Mouse (Mus musculus): ENCODE data around the gene Mab21l2. TPM values are rescaled to one million over a fixed set of nuclear protein-coding genes. Genes with fewer than 3 reads are reported as not detected.

Gene Mab21l2
- polyA plus RNA-seq (2014; fragmentation: Nextera tagmentation; extraction: Ambion mirVana) = 244 and 265 TPM in 2 replicates

DNA sequence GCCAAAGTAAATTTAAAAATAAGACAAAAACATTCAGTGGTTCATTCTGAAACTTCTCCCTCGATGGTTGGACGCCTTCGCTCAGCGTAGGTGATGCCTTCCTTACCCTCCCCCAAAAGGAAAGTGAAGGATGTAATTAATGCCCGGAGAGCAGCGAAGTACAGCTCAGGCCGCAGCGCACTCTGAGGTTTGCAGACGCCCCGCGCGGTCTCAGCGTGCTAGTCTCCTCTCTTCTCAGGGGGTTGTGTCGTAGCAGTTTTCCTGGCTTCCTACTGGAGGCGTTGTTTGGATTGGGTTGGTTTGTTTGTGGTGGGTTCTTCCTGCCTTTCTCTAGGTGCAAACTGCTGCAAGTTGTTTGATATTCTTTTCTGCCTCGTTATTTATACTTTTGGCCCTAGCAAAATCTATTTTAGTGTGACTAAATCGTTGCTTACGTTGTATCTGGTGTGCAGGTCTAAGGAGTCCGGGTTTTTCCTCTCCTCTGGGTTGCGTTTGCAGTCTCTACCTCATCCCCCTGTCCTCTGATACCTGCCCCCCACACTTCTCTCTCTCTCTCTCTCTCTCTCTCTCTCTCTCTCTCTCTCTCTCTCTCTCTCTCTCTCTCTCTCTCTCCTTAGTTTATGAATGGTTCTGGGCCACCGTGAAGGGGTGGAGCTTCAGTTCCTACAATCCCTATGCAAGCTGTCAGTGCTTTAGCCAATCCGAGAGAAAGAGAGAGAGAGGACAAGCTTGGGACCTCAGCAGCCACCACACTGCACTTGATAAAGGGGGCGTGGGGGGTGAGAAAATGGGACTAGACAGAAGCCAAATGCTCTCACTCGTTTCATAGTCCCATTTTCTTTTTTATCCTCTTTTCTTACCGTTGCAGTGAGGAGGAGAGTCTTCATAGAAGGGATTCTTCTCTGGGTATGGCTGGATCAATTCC lies at the start of gene Mab21l2:
TSS of gene Mab21l2 (minus strand) at position 539 of the 925 bp plus-strand sequence.
- peaks cover 15% of the 10 kb centered on the region for H3K27me3 ChIP-seq (ENCODE audit: control insufficient read depth, insufficient read depth, low read length)
- DNase-seq (ENCODE audit: low spot score) (peak; percentile 79), ATAC-seq (ENCODE audit: low FRiP score) (peak; percentile 90)
- WGBS = 1% methylated on average over 25 of the region's 25 CpGs
- H3K36me3 ChIP-seq (replicated peaks; ENCODE audit: control insufficient read depth, insufficient read depth) = no peaks in the 10 kb centered on the region
- H3K9me3 ChIP-seq (ENCODE audit: control insufficient read depth, low read length) = no peaks in the 10 kb centered on the region
- peak within 1 kb of the TSS; percentile 73 for H3K4me3 ChIP-seq (replicated peaks; ENCODE audit: low read length)
- peak within 1 kb of the TSS; percentile 99 for H3K27ac ChIP-seq
- H3K4me2 ChIP-seq (replicated peaks) = peak within 1 kb of the TSS; percentile 72
- peaks cover 24% of the 10 kb centered on the region; the same call in 1 of the 2 replicates for H3K4me1 ChIP-seq (replicated peaks; ENCODE audit: control insufficient read depth, insufficient read depth, low read length)
- H3K9ac ChIP-seq = peak within 1 kb of the TSS; percentile 91

- Histone ChIP-seq H3K4me1 (replicated peaks; ENCODE audit: control insufficient read depth, insufficient read depth, low read length) (no peaks in the 10 kb centered on the region), H3K9me3 (ENCODE audit: control insufficient read depth, low read length) (no peaks in the 10 kb centered on the region), H3K4me2 (replicated peaks) (no peak overlapping the region), H3K27ac (no peak overlapping the region), H3K4me3 (replicated peaks; ENCODE audit: low read length) (no peak overlapping the region), H3K27me3 (ENCODE audit: control insufficient read depth, insufficient read depth, low read length) (no peaks in the 10 kb centered on the region), H3K9ac (no peak overlapping the region), H3K36me3 (replicated peaks; ENCODE audit: control insufficient read depth, insufficient read depth) (no peaks in the 10 kb centered on the region)
- ATAC-seq (ENCODE audit: low FRiP score) = no peak
- no peak for DNase-seq (ENCODE audit: low spot score)
Observed at GRCm38 (mm10) chr3:86575312-86575711, 26.9 kb upstream of the Mab21l2 start.

- H3K9me3 ChIP-seq (ENCODE audit: control insufficient read depth, low read length) = no peaks in the 10 kb centered on the region
- no peak overlapping the region for H3K9ac ChIP-seq
- H3K36me3 ChIP-seq (replicated peaks; ENCODE audit: control insufficient read depth, insufficient read depth) = no peaks in the 10 kb centered on the region
- no peak overlapping the region for H3K4me3 ChIP-seq (replicated peaks; ENCODE audit: low read length)
- WGBS = 40% methylated on average over 3 of the region's 3 CpGs
- no peaks in the 10 kb centered on the region for H3K27me3 ChIP-seq (ENCODE audit: control insufficient read depth, insufficient read depth, low read length)
- DNase-seq (ENCODE audit: low spot score) (no peak), ATAC-seq (ENCODE audit: low FRiP score) (no peak)
- no peak overlapping the region for H3K4me2 ChIP-seq (replicated peaks)
- H3K4me1 ChIP-seq (replicated peaks; ENCODE audit: control insufficient read depth, insufficient read depth, low read length) = no peaks in the 10 kb centered on the region
- no peak overlapping the region for H3K27ac ChIP-seq
Observed at GRCm38 (mm10) chr3:86572519-86573244, 24.3 kb upstream of the Mab21l2 start.

- no peak overlapping the region for H3K9ac ChIP-seq
- H3K4me1 ChIP-seq (replicated peaks; ENCODE audit: control insufficient read depth, insufficient read depth, low read length) = no peaks in the 10 kb centered on the region
- no peak overlapping the region for H3K4me2 ChIP-seq (replicated peaks)
- WGBS = 40% methylated on average over 4 of the region's 4 CpGs
- no peak for DNase-seq (ENCODE audit: low spot score)
- H3K27me3 ChIP-seq (ENCODE audit: control insufficient read depth, insufficient read depth, low read length) = no peaks in the 10 kb centered on the region
- no peaks in the 10 kb centered on the region for H3K9me3 ChIP-seq (ENCODE audit: control insufficient read depth, low read length)
- H3K4me3 ChIP-seq (replicated peaks; ENCODE audit: low read length) = no peak overlapping the region
- no peak for ATAC-seq (ENCODE audit: low FRiP score)
- no peak overlapping the region for H3K27ac ChIP-seq
- no peaks in the 10 kb centered on the region for H3K36me3 ChIP-seq (replicated peaks; ENCODE audit: control insufficient read depth, insufficient read depth)
Observed at GRCm38 (mm10) chr3:86571518-86571917, 23.1 kb upstream of the Mab21l2 start.

GRCm38 (mm10) chr3:86567312-86567711 lies 18.9 kb upstream of the Mab21l2 start:
- WGBS = 81% methylated on average over 4 of the region's 4 CpGs
- Histone ChIP-seq H3K9me3 (ENCODE audit: control insufficient read depth, low read length) (no peaks in the 10 kb centered on the region), H3K4me3 (replicated peaks; ENCODE audit: low read length) (no peak overlapping the region), H3K27ac (no peak overlapping the region), H3K4me2 (replicated peaks) (no peak overlapping the region), H3K27me3 (ENCODE audit: control insufficient read depth, insufficient read depth, low read length) (no peaks in the 10 kb centered on the region), H3K4me1 (replicated peaks; ENCODE audit: control insufficient read depth, insufficient read depth, low read length) (no peaks in the 10 kb centered on the region), H3K9ac (no peak overlapping the region), H3K36me3 (replicated peaks; ENCODE audit: control insufficient read depth, insufficient read depth) (no peaks in the 10 kb centered on the region)
- no peak for DNase-seq (ENCODE audit: low spot score)
- no peak for ATAC-seq (ENCODE audit: low FRiP score)

GRCm38 (mm10) chr3:86561396-86561795 lies 13.0 kb upstream of the Mab21l2 start:
- WGBS = 100% methylated on average over 1 of the region's 1 CpGs
- no peaks in the 10 kb centered on the region for H3K27me3 ChIP-seq (ENCODE audit: control insufficient read depth, insufficient read depth, low read length)
- no peak overlapping the region for H3K4me3 ChIP-seq (replicated peaks; ENCODE audit: low read length)
- no peak overlapping the region for H3K9ac ChIP-seq
- H3K9me3 ChIP-seq (ENCODE audit: control insufficient read depth, low read length) = no peaks in the 10 kb centered on the region
- ATAC-seq (ENCODE audit: low FRiP score) (no peak), DNase-seq (ENCODE audit: low spot score) (no peak)
- H3K4me1 ChIP-seq (replicated peaks; ENCODE audit: control insufficient read depth, insufficient read depth, low read length) = peaks cover 27% of the 10 kb centered on the region; the same call in 1 of the 2 replicates
- H3K4me2 ChIP-seq (replicated peaks) = no peak overlapping the region
- no peak overlapping the region for H3K27ac ChIP-seq
- no peaks in the 10 kb centered on the region for H3K36me3 ChIP-seq (replicated peaks; ENCODE audit: control insufficient read depth, insufficient read depth)

GRCm38 (mm10) chr3:86561023-86561344 lies 12.6 kb upstream of the Mab21l2 start:
- no peaks in the 10 kb centered on the region for H3K27me3 ChIP-seq (ENCODE audit: control insufficient read depth, insufficient read depth, low read length)
- peaks cover 27% of the 10 kb centered on the region; the same call in 1 of the 2 replicates for H3K4me1 ChIP-seq (replicated peaks; ENCODE audit: control insufficient read depth, insufficient read depth, low read length)
- H3K9ac ChIP-seq = no peak overlapping the region
- DNase-seq (ENCODE audit: low spot score) = no peak
- WGBS = 93% methylated on average over 1 of the region's 1 CpGs
- no peaks in the 10 kb centered on the region for H3K36me3 ChIP-seq (replicated peaks; ENCODE audit: control insufficient read depth, insufficient read depth)
- ATAC-seq (ENCODE audit: low FRiP score) = no peak
- no peak overlapping the region for H3K4me2 ChIP-seq (replicated peaks)
- H3K9me3 ChIP-seq (ENCODE audit: control insufficient read depth, low read length) = no peaks in the 10 kb centered on the region
- H3K4me3 ChIP-seq (replicated peaks; ENCODE audit: low read length) = no peak overlapping the region
- H3K27ac ChIP-seq = no peak overlapping the region

GRCm38 (mm10) chr3:86560281-86561022 lies 12.0 kb upstream of the Mab21l2 start:
- Histone ChIP-seq H3K27me3 (ENCODE audit: control insufficient read depth, insufficient read depth, low read length) (no peaks in the 10 kb centered on the region), H3K27ac (peak overlapping the region; percentile 43), H3K4me1 (replicated peaks; ENCODE audit: control insufficient read depth, insufficient read depth, low read length) (peaks cover 27% of the 10 kb centered on the region; the same call in 1 of the 2 replicates), H3K36me3 (replicated peaks; ENCODE audit: control insufficient read depth, insufficient read depth) (no peaks in the 10 kb centered on the region), H3K4me3 (replicated peaks; ENCODE audit: low read length) (no peak overlapping the region), H3K9me3 (ENCODE audit: control insufficient read depth, low read length) (no peaks in the 10 kb centered on the region), H3K4me2 (replicated peaks) (no peak overlapping the region), H3K9ac (no peak overlapping the region)
- ATAC-seq (ENCODE audit: low FRiP score) (0 out of 2 replicates have a peak, but pooled peaks have one; percentile 66), DNase-seq (ENCODE audit: low spot score) (no peak)
- 55% methylated on average over 4 of the region's 4 CpGs for WGBS

DNA sequence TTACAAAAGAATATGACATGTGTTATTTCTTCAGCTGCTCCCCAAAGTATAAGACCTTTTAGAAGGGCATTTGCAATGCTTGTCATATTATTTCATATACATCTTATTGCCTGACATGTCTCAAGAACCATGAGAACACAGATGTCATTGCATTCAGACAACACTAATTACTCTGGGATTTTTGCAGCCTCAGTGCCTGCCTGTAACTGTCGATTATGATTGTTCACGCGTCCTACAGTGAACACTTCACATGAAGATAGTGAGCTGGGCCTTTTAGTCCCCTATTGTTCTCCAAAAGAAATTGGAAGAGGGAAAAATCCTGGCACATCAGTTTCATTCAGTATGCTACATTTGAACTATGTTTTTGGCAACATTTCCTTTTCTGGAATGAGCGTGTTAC lies 11.2 kb upstream of the Mab21l2 start:
- Histone ChIP-seq H3K36me3 (replicated peaks; ENCODE audit: control insufficient read depth, insufficient read depth) (no peaks in the 10 kb centered on the region), H3K27me3 (ENCODE audit: control insufficient read depth, insufficient read depth, low read length) (no peaks in the 10 kb centered on the region), H3K4me2 (replicated peaks) (no peak overlapping the region), H3K9me3 (ENCODE audit: control insufficient read depth, low read length) (no peaks in the 10 kb centered on the region), H3K27ac (peak overlapping the region; percentile 43), H3K9ac (no peak overlapping the region), H3K4me3 (replicated peaks; ENCODE audit: low read length) (no peak overlapping the region), H3K4me1 (replicated peaks; ENCODE audit: control insufficient read depth, insufficient read depth, low read length) (peaks cover 27% of the 10 kb centered on the region; the same call in 1 of the 2 replicates)
- ATAC-seq (ENCODE audit: low FRiP score) = no peak
- 33% methylated on average over 4 of the region's 4 CpGs for WGBS
- DNase-seq (ENCODE audit: low spot score) = no peak
